Mouse (Mus musculus) myocyte (in vitro differentiated cells): Measurements from ENCODE around the gene Alox12b. TPM values are rescaled to one million over a fixed set of nuclear protein-coding genes. Genes with fewer than 3 reads are reported as not detected.

Experiments
- H3K27me3 ChIP-seq: one replicate; pipeline ENCODE4 v1.6.1; 2011; ENCODE audit not compliant: control insufficient read depth, insufficient read depth, insufficient read length
- H3K36me3 ChIP-seq: one replicate; pipeline ENCODE4 v1.6.1; 2011; ENCODE audit not compliant: control insufficient read depth, insufficient read depth
- H3K4me2 ChIP-seq: one replicate; pipeline ENCODE4 v1.6.1; 2011; ENCODE audit warnings: low read depth, control low read depth
- H3K4me3 ChIP-seq: one replicate; pipeline ENCODE4 v1.5.1; 2011; ENCODE audit warnings: mild to moderate bottlenecking, control low read depth, moderate library complexity
- H3K79me2 ChIP-seq: one replicate; pipeline ENCODE4 v1.6.1; 2011; ENCODE audit not compliant: control insufficient read depth, insufficient read depth
- H3ac ChIP-seq: one replicate; pipeline ENCODE4 v1.6.1; 2011; ENCODE audit not compliant: control insufficient read depth, insufficient read length
- CEBPB ChIP-seq: IDR thresholded peaks from 2 replicates; pipeline ENCODE4 v1.6.1; 2011; ENCODE audit warnings: mild to moderate bottlenecking, moderate library complexity; ENCODE audit not compliant: poor library complexity, insufficient read depth, severe bottlenecking
- E2F4 ChIP-seq: IDR thresholded peaks from one replicate; pipeline ENCODE4 v1.6.1; 2011; ENCODE audit warnings: mild to moderate bottlenecking, control low read depth, moderate library complexity; ENCODE audit not compliant: insufficient read depth
- MAX ChIP-seq: IDR thresholded peaks from one replicate; pipeline ENCODE4 v1.6.1; 2011; ENCODE audit warnings: low read depth, mild to moderate bottlenecking, control low read depth
- MYOD1 ChIP-seq, 3 experiments: IDR thresholded peaks; one replicate each; pipeline ENCODE4 v1.6.1; 2011; ENCODE audit warnings: control low read depth in 2 of 3, low read depth in 2 of 3, mild to moderate bottlenecking in 2 of 3, moderate library complexity in 1 of 3; ENCODE audit not compliant: insufficient read length in 2 of 3, control insufficient read depth in 1 of 3
- MYOG ChIP-seq, 3 experiments: IDR thresholded peaks; one replicate each; pipeline ENCODE4 v1.6.1; 2011; ENCODE audit warnings: control low read depth in 2 of 3, low read depth in 2 of 3, mild to moderate bottlenecking in 2 of 3; ENCODE audit not compliant: insufficient read length in 2 of 3, control insufficient read depth in 1 of 3, insufficient read depth in 1 of 3
- POLR2A ChIP-seq: IDR thresholded peaks from one replicate; pipeline ENCODE4 v1.6.1; 2011; ENCODE audit warnings: low read depth, mild to moderate bottlenecking, control low read depth, moderate library complexity; ENCODE audit not compliant: insufficient read length
- POLR2AphosphoS2 ChIP-seq: IDR thresholded peaks from one replicate; pipeline ENCODE4 v1.6.1; 2011; ENCODE audit warnings: low read depth, control low read depth; ENCODE audit not compliant: insufficient read length
- REST ChIP-seq: IDR thresholded peaks from one replicate; pipeline ENCODE4 v1.6.1; 2011; ENCODE audit warnings: mild to moderate bottlenecking, control low read depth, moderate library complexity; ENCODE audit not compliant: insufficient read depth, insufficient read length
- SRF ChIP-seq: IDR thresholded peaks from one replicate; pipeline ENCODE4 v1.6.1; 2011; ENCODE audit warnings: low read depth; ENCODE audit not compliant: control insufficient read depth, insufficient read length
- TCF12 ChIP-seq: IDR thresholded peaks from one replicate; pipeline ENCODE4 v1.6.1; 2011; ENCODE audit warnings: mild to moderate bottlenecking, control low read depth; ENCODE audit not compliant: poor library complexity, insufficient read depth, severe bottlenecking
- TCF3 ChIP-seq: IDR thresholded peaks from one replicate; pipeline ENCODE4 v1.6.1; 2011; ENCODE audit warnings: low read depth, control low read depth; ENCODE audit not compliant: insufficient read length
- USF1 ChIP-seq: IDR thresholded peaks from one replicate; pipeline ENCODE4 v1.6.1; 2011; ENCODE audit warnings: low read depth, mild to moderate bottlenecking, control low read depth, moderate library complexity
- polyA plus RNA-seq: library from polyadenylated mRNA; unstranded; fragments of >200 nt; fragmentation: generic; extraction: Trizol; gene quantifications from one replicate; pipeline ENCODE4 v1.2.1, GENCODE M21; 2012; ENCODE audit warnings: missing spikeins

The Alox12b gene
- polyA plus RNA-seq, 1 experiment: not detected

GRCm38 (mm10) chr11:69185031-69185430 is 28.2 kb downstream of the Alox12b start:
- no peak overlapping the region for H3K4me2 ChIP-seq
- no peaks in the 10 kb centered on the region for H3K79me2 ChIP-seq

GRCm38 (mm10) chr11:69185936-69186335 is 29.1 kb downstream of the Alox12b start:
- no peak overlapping the region for H3ac ChIP-seq
- no peaks in the 10 kb centered on the region for H3K79me2 ChIP-seq
- peaks cover 11% of the 10 kb centered on the region for H3K27me3 ChIP-seq
- no peak overlapping the region for H3K4me2 ChIP-seq
- no peak overlapping the region for H3K4me3 ChIP-seq
- H3K36me3 ChIP-seq: no peaks in the 10 kb centered on the region
- TF ChIP-seq POLR2AphosphoS2 (no peak), USF1 (no peak), E2F4 (no peak), TCF12 (no peak), CEBPB (no peak), SRF (no peak)

More at GRCm38 (mm10) chr11:69185031-69185430, 28.2 kb downstream of the Alox12b start:
- Histone ChIP-seq H3ac (no peak overlapping the region), H3K36me3 (no peaks in the 10 kb centered on the region), H3K4me3 (no peak overlapping the region), H3K27me3 (peaks cover 5% of the 10 kb centered on the region)
- TF ChIP-seq CEBPB (no peak), POLR2AphosphoS2 (no peak), REST (no peak), MAX (no peak), MYOG (IDR thresholded peaks at IDR 0.05; ENCODE audit: control insufficient read depth in 1 of 3, insufficient read depth in 1 of 3, insufficient read length in 2 of 3, low read depth in 2 of 3) (no peak), TCF12 (no peak), MYOD1 (IDR thresholded peaks at IDR 0.05; ENCODE audit: control insufficient read depth in 1 of 3, insufficient read length in 2 of 3, low read depth in 2 of 3) (no peak), SRF (no peak), E2F4 (no peak)

- no peak for TF ChIP-seq MAX
- no peak for TF ChIP-seq TCF12
- TF ChIP-seq POLR2A: no peak
- TF ChIP-seq POLR2AphosphoS2: no peak
- no peak for TF ChIP-seq CEBPB
- TF ChIP-seq SRF: no peak
- no peak for TF ChIP-seq MYOD1 (IDR thresholded peaks at IDR 0.05; ENCODE audit: control insufficient read depth in 1 of 3, insufficient read length in 2 of 3, low read depth in 2 of 3)
- TF ChIP-seq USF1: no peak
- no peak for TF ChIP-seq TCF3
- no peak for TF ChIP-seq MYOG (IDR thresholded peaks at IDR 0.05; ENCODE audit: control insufficient read depth in 1 of 3, insufficient read depth in 1 of 3, insufficient read length in 2 of 3, low read depth in 2 of 3)
- no peak for TF ChIP-seq E2F4
- no peak for TF ChIP-seq REST
- H3K4me3 ChIP-seq: no peak overlapping the region
- no peak overlapping the region for H3ac ChIP-seq
- H3K4me2 ChIP-seq: no peak overlapping the region
- no peaks in the 10 kb centered on the region for H3K36me3 ChIP-seq
- H3K79me2 ChIP-seq: no peaks in the 10 kb centered on the region
- H3K27me3 ChIP-seq: peaks cover 29% of the 10 kb centered on the region
Measured at GRCm38 (mm10) chr11:69192840-69193239, 36.1 kb downstream of the Alox12b start.

GRCm38 (mm10) chr11:69196766-69197165 is 40.0 kb downstream of the Alox12b start:
- Histone ChIP-seq H3K36me3 (no peaks in the 10 kb centered on the region), H3K79me2 (no peaks in the 10 kb centered on the region), H3K27me3 (peaks cover 42% of the 10 kb centered on the region), H3ac (no peak overlapping the region), H3K4me3 (no peak overlapping the region), H3K4me2 (no peak overlapping the region)
- no peak for TF ChIP-seq SRF
- TF ChIP-seq E2F4: no peak
- no peak for TF ChIP-seq MYOD1 (IDR thresholded peaks at IDR 0.05; ENCODE audit: control insufficient read depth in 1 of 3, insufficient read length in 2 of 3, low read depth in 2 of 3)
- no peak for TF ChIP-seq POLR2AphosphoS2
- TF ChIP-seq USF1: no peak
- TF ChIP-seq POLR2A: no peak
- no peak for TF ChIP-seq TCF3

GRCm38 (mm10) chr11:69197194-69197593 is 40.4 kb downstream of the Alox12b start:
- Histone ChIP-seq H3K4me3 (no peak overlapping the region), H3K4me2 (no peak overlapping the region), H3ac (no peak overlapping the region), H3K36me3 (no peaks in the 10 kb centered on the region), H3K79me2 (no peaks in the 10 kb centered on the region), H3K27me3 (peaks cover 46% of the 10 kb centered on the region)
- TF ChIP-seq TCF12 (no peak), REST (no peak), MAX (no peak), USF1 (no peak), MYOG (IDR thresholded peaks at IDR 0.05; ENCODE audit: control insufficient read depth in 1 of 3, insufficient read depth in 1 of 3, insufficient read length in 2 of 3, low read depth in 2 of 3) (no peak), POLR2A (no peak), POLR2AphosphoS2 (no peak), SRF (no peak), E2F4 (no peak), MYOD1 (IDR thresholded peaks at IDR 0.05; ENCODE audit: control insufficient read depth in 1 of 3, insufficient read length in 2 of 3, low read depth in 2 of 3) (no peak), TCF3 (no peak), CEBPB (no peak)
